Mouse (Mus musculus): ENCODE measurements around the gene Spata22.

DNA sequence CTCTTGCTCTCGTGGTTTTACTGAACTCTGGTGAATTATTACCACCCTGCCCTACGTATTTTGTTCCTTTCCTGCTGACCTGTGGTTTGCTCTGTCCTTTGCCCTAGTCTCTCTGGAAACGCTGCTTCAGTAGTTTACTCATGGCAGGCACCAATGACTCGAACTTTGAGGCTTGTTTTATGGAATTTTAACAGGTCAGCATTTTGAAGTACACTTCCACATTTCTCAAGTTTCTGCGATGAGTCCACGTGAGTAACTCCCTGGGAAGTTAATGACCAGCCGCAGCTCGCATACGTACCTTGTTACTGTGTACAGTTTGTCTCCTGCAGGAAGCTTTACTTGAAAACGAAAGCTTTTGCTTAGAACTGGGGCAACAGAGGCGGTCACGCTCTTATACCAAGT, 3.1 kb upstream of the Spata22 start:
- no peak for TF ChIP-seq POLR2A (IDR thresholded peaks at IDR 0.05; ENCODE audit: control insufficient read depth, low read depth, low read length)
- no peak for TF ChIP-seq CTCF (IDR thresholded peaks at IDR 0.05; ENCODE audit: control insufficient read depth, insufficient read depth, insufficient replicate concordance, low read depth, low read length)

Measured in testis, adult 2 months (tissue).